Mouse (Mus musculus): Measurements from ENCODE around the gene Med13l.

Med13l gene

GRCm38 (mm10) chr5:118556387-118556937, 4.0 kb upstream of the Med13l start:
- no peak for DNase-seq (ENCODE audit: low spot score)

GRCm38 (mm10) chr5:118558841-118559240, 1.6 kb upstream of the Med13l start:
- no peak for DNase-seq (ENCODE audit: low spot score)

DNA sequence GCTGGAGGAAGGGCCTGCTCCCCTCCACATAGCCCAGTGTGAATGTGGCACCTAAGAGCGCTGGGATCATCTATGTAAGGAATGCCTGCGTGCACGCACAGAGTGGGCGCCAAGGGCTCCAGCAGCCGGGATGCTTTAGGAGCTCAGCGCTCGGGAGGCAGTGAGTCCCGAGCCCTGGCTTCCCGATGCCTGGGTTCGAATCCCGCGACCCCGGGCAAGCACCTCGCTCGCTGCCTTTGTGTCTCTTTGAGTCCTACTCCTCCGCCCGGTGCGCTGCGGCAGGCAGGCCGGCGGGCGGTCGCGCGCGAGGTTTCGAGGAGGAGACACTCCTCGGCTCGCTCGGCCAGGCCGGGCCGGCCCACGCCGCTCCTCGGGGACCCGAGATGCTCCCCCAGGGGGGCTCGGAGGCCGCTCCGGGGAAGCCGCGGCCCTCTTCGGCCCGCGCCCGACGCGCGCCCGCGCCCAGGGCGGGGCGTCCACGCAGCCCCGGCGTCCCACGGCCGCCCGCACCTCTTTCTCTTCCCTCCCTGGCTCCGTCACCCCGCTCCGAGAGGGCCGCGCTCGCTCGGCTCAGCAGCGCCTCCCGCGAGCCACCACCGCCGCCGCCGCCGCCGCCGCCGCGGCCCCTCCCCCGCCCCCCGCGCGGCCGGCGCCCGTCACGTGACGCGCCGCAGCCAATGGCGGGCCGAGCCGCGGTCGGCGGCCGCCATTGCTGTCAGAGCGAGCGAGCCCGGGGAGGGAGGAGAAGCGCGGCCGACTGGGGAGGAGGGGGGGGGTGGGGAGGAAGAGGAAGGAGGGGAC, 695 bp upstream of the Med13l start:
- peak; percentile 78 for DNase-seq (ENCODE audit: low spot score)

- no peak for DNase-seq (ENCODE audit: low spot score)
Measured at GRCm38 (mm10) chr5:118561086-118561987, 858 bp downstream of the Med13l start.

GRCm38 (mm10) chr5:118562206-118562605, 1.7 kb downstream of the Med13l start:
- DNase-seq (ENCODE audit: low spot score) = no peak

GRCm38 (mm10) chr5:118563590-118563989, 3.1 kb downstream of the Med13l start:
- DNase-seq (ENCODE audit: low spot score) = no peak

- no peak for DNase-seq (ENCODE audit: low spot score)
Measured at GRCm38 (mm10) chr5:118567395-118567794, 6.9 kb downstream of the Med13l start.

GRCm38 (mm10) chr5:118569017-118569416, 8.5 kb downstream of the Med13l start:
- DNase-seq (ENCODE audit: low spot score) = no peak

DNA sequence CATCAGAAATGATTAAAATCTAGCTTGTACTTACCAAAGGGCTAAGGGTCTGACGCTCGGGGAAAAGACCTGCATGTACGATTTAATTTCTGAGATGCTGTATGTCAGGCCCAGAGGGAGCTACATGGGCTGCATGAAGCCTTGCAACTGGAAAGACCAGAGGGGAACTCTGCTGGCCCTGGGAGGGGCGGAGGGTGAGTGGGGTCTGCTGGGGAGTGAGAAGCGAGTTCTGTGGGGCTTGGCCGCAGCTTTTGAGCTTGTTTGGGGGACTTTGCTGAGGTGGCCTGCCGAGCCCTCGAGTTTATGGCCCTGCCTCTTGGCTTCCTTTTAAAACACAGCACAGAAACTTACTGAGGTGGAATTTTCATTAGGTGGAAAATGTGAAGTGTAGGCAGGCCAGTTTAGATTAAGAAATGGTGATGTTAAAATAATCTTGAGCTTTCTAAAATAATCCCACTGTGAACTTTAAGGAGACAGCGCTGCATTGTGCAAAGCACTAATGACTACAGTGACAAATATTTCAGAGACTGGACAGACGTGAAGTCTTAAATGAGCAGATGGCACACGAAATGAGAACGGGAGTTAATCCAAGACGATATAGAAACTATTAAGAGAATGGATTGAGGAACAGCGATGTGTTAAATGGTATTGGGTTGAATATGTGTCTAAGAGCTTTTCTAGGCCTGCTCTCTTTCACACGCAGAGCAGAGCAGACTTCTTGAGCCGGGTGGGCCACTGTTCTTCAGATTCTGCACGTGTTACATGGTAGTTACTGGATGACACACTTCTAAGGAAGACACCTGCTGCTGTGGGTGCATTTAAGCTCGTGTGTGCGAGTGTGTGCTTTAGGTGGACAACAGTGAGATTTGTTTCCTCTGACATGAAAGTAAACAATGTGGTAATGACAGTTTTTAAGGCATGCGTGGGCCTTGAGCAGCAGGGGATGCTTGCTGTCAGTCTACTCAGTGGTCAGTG, 9.4 kb downstream of the Med13l start:
- no peak for DNase-seq (ENCODE audit: low spot score)

DNA sequence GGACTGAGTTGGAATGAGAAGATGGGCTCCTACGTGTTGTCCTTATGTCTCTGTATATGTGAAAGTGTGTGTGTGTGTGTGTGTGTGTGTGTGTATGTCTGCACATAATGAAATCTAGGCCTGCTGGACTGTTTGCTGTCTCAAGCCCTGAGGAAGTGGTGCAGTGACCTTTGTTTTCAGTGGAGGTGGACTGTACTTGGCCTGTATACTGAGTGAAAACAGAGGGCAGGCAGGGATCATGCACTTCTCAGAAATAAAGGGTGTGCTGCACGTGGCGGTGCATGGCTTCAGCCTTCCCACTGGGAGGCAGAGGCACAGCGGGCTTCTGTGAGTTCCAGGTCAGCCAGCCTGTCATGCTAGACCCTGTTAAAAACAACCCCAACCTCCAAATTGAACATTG, 11.0 kb downstream of the Med13l start:
- no peak for DNase-seq (ENCODE audit: low spot score)

DNA sequence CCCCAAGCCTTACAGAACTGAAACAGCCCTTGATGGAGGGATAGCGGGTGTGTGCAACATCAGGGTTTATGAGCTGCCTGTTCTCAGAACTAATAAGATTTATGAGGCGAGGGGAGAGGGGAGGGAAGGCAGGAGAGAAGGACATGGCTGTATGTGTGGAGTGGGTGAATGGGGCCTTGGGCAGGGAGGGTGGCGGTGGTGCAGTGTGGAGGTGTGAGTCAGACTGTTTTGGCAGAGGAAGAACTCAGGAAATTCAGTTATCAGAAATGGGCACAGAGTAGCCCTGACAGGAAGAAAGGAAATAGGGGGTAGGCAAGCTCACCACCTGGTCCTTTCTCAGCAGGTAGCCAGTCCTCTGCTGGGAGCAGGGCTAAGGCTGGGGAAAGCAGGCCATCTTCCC, 13.8 kb downstream of the Med13l start:
- no peak for DNase-seq (ENCODE audit: low spot score)

GRCm38 (mm10) chr5:118574997-118575396, 14.5 kb downstream of the Med13l start:
- DNase-seq (ENCODE audit: low spot score) = no peak

- no peak for DNase-seq (ENCODE audit: low spot score)
Measured at GRCm38 (mm10) chr5:118575909-118576308, 15.4 kb downstream of the Med13l start.

DNA sequence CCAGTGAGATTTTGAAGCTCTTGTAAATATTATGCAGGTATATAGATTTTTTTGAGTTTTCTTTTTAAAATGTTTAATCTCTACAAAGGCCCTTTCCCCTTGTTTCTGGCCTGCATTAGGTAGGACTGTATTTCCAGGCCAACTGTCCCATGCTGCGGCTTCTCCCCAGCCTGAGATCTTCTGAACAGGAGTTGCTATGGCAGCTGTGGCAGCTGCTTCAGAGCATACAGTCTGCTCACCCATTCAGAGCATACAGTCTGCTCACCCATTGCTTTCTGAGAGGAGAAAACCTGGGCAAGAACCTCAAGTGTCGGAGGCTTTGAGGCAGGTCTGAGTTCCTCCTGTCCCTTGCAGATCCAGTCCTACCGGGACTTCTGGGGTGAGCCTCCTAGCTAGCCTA, 16.3 kb downstream of the Med13l start:
- DNase-seq (ENCODE audit: low spot score) = no peak

GRCm38 (mm10) chr5:118585355-118585754, 24.9 kb downstream of the Med13l start:
- no peak for DNase-seq (ENCODE audit: low spot score)

- no peak for DNase-seq (ENCODE audit: low spot score)
Measured at GRCm38 (mm10) chr5:118586560-118586959, 26.1 kb downstream of the Med13l start.

GRCm38 (mm10) chr5:118588381-118588925, 28.0 kb downstream of the Med13l start:
- DNase-seq (ENCODE audit: low spot score) = peak; percentile 45

DNA sequence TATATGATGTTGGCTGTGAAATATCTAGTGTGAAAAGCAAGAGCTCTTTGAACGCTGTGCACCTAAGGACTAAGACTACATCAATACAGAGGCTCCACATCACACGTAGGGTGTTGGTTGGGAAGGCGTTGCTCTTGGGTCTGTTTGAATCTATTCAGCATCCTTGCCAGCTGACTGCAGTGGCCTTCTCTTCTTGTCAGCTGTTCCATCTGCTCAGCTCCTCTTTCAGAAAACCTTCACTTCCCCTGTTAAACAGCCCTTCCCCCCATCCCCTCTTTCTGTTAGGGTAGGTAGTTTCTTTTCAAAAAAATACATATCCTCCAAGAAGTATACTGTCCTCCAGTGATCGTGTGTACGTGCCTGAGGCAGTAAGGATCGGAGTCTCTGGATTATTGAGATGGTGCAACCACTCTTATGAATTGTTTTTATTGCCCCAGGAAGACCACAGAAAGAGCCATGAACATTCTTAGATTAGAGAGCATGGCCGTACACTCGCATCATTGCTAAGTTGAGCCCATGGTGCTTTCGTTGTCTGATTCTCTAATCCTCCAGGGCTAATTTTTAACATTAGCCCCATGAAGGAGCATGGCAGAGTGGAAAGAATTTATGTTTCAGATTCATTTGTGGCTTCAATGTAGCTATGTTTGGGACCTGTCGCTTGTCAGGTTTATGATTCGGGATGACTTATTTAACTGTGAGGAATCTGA, 28.9 kb downstream of the Med13l start:
- DNase-seq (ENCODE audit: low spot score) = no peak

DNA sequence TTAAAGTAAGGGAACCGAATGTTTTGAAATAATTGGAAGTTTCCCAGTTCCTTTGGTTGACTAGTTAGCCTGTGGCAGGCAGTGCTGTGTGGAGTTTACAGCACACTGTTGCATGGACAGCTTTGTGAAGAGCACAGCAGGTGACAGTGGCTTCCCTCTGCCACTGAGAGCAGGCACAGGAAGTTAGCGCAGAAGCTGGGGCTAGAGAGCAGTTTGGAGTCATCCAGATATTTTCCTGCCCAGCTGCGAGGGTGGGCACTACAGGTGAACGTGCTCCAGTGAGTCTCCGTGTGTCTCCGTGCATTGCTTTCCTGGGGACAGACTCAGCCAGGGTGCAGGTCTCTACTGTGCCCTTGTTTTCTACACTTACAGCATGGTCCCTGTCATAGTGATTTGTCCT, 30.4 kb downstream of the Med13l start:
- no peak for DNase-seq (ENCODE audit: low spot score)

- no peak for DNase-seq (ENCODE audit: low spot score)
Measured at GRCm38 (mm10) chr5:118591826-118592499, 31.5 kb downstream of the Med13l start.

Measured in lung, postnatal 25 days (tissue).